Mouse (Mus musculus) midbrain, postnatal 0 days (tissue): Measurements from ENCODE around the gene Cldn34b2. TPM values are rescaled to one million over a fixed set of nuclear protein-coding genes. Genes with fewer than 3 reads are reported as not detected.

Experiments
- polyA plus RNA-seq: library from polyadenylated mRNA; unstranded; fragments of >200 nt; fragmentation: Nextera tagmentation; extraction: Ambion mirVana; gene quantifications from 2 replicates; pipeline ENCODE4 v1.2.1, GENCODE M21; 2015
- total RNA-seq: library from RNA; depleted of rRNA; stranded (reverse); fragments of >200 nt; gene quantifications from 2 replicates; pipeline ENCODE4 v1.2.3, GENCODE M21; 2014; rRNA removed

Gene Cldn34b2
- total and polyA plus RNA-seq, 2 experiments from 2014 or later, result not detected

Other genes with a start within 250 kb of the Cldn34b2 start
- gene Cldn34b1, start 238.1 kb downstream of the Cldn34b2 start, total RNA-seq, result not detected in 2 replicates
- not detected in 2 replicates for gene Cldn34b1, start 238.1 kb downstream of the Cldn34b2 start, polyA plus RNA-seq
- gene Magea6, start 192.4 kb downstream of the Cldn34b2 start, total RNA-seq, result not detected in 2 replicates
- not detected in 2 replicates for gene Magea6, start 192.4 kb downstream of the Cldn34b2 start, polyA plus RNA-seq
- gene Magea3, start 178.9 kb downstream of the Cldn34b2 start, total RNA-seq, result not detected in 2 replicates
- not detected in 2 replicates for gene Magea3, start 178.9 kb downstream of the Cldn34b2 start, polyA plus RNA-seq
- gene Magea8, start 132.6 kb downstream of the Cldn34b2 start, total RNA-seq, result not detected in 2 replicates
- gene Magea8, start 132.6 kb downstream of the Cldn34b2 start, polyA plus RNA-seq, result not detected in 2 replicates
- gene Magea5, start 65.3 kb downstream of the Cldn34b2 start, total RNA-seq, result not detected in 2 replicates
- gene Magea5, start 65.3 kb downstream of the Cldn34b2 start, polyA plus RNA-seq, result not detected in 2 replicates
- gene Magea1, start 38.6 kb downstream of the Cldn34b2 start, total RNA-seq, result not detected in 2 replicates
- gene Magea1, start 38.6 kb downstream of the Cldn34b2 start, polyA plus RNA-seq, result not detected in 2 replicates
- gene Magea2, start 34.7 kb downstream of the Cldn34b2 start, total RNA-seq, result not detected in 2 replicates
- not detected in 2 replicates for gene Magea2, start 34.7 kb downstream of the Cldn34b2 start, polyA plus RNA-seq
- 29.9 and 44.8 TPM in 2 replicates for gene Sat1, start 88.0 kb upstream of the Cldn34b2 start, total RNA-seq
- 88.4 and 93.5 TPM in 2 replicates for gene Sat1, start 88.0 kb upstream of the Cldn34b2 start, polyA plus RNA-seq
- 30.8 and 34.4 TPM in 2 replicates for gene Acot9, start 134.0 kb upstream of the Cldn34b2 start, total RNA-seq
- gene Acot9, start 134.0 kb upstream of the Cldn34b2 start, polyA plus RNA-seq, result 51.7 and 54.0 TPM in 2 replicates
- 61.7 and 74.6 TPM in 2 replicates for gene Prdx4, start 212.3 kb upstream of the Cldn34b2 start, total RNA-seq
- 89.2 and 89.7 TPM in 2 replicates for gene Prdx4, start 212.3 kb upstream of the Cldn34b2 start, polyA plus RNA-seq